Mouse (Mus musculus) forebrain, postnatal 0 days (tissue): ENCODE measurements around the gene Cel. TPM values are rescaled to one million over a fixed set of nuclear protein-coding genes. Genes with fewer than 3 reads are reported as not detected.
A peak's percentile ranks its signal among the peaks of the same experiment; 100 is the strongest.

Experiments
- ATAC-seq: fragments of 200-750 bp; cut with Nextera tagmentation; 2 replicates; pipeline ENCODE4 v1.8.0; 2017; ENCODE audit warnings: mild to moderate bottlenecking, moderate library complexity
- DNase-seq: peaks from one replicate; pipeline ENCODE4 v3.0.0-alpha.2; 2015
- H3K27ac ChIP-seq: fragments of 300-500 bp; sonication (generic); 2 replicates; pipeline ENCODE4 v1.5.1; 2014; ENCODE audit warnings: low read depth, mild to moderate bottlenecking, antibody characterized with exemption, low read length, moderate library complexity, mixed read lengths
- H3K27me3 ChIP-seq: fragments of 300-500 bp; sonication (generic); 2 replicates; pipeline ENCODE4 v1.6.1; 2014; ENCODE audit warnings: mild to moderate bottlenecking, low read length, mixed read lengths; ENCODE audit not compliant: insufficient read depth
- H3K36me3 ChIP-seq: fragments of 300-500 bp; sonication (generic); 2 replicates; pipeline ENCODE4 v1.6.1; 2014; ENCODE audit warnings: mild to moderate bottlenecking, moderate library complexity; ENCODE audit not compliant: insufficient read depth
- H3K4me1 ChIP-seq: fragments of 300-500 bp; sonication (generic); 2 replicates; pipeline ENCODE4 v1.6.1; 2014; ENCODE audit warnings: antibody characterized with exemption; ENCODE audit not compliant: insufficient read depth
- H3K4me2 ChIP-seq: fragments of 300-500 bp; sonication (generic); 2 replicates; pipeline ENCODE4 v1.6.1; 2014; ENCODE audit warnings: low read depth, mild to moderate bottlenecking, moderate library complexity
- H3K4me3 ChIP-seq: fragments of 300-500 bp; sonication (generic); 2 replicates; pipeline ENCODE4 v1.5.1; 2014; ENCODE audit warnings: low read depth, low read length, mixed read lengths
- H3K9ac ChIP-seq: fragments of 300-500 bp; sonication (generic); 2 replicates; pipeline ENCODE4 v1.6.1; 2014; ENCODE audit warnings: mild to moderate bottlenecking
- H3K9me3 ChIP-seq: fragments of 300-500 bp; sonication (generic); 2 replicates; pipeline ENCODE4 v1.6.1; 2016; ENCODE audit warnings: low read length
- CTCF ChIP-seq: sonication (generic); IDR thresholded peaks from 2 replicates; pipeline ENCODE4 v1.5.1; 2016; ENCODE audit warnings: antibody characterized with exemption, control low read depth, low read depth
- whole genome bisulfite sequencing: fragments of 180-500 bp; shearing (Covaris S2); extraction: QIAGEN DNeasy Blood & Tissue Kit; methylation state at CpG from one replicate; pipeline ENCODE4 v1.1.7; 2014; 5-methylcytosine and 5-hydroxymethylcytosine counted together
- polyA plus RNA-seq: library from polyadenylated mRNA; unstranded; fragments of >200 nt; fragmentation: Nextera tagmentation; extraction: Ambion mirVana; gene quantifications from 2 replicates; pipeline ENCODE4 v1.2.1, GENCODE M21; 2015
- total RNA-seq: library from RNA; depleted of rRNA; stranded (reverse); fragments of >200 nt; gene quantifications from 2 replicates; pipeline ENCODE4 v1.2.3, GENCODE M21; 2014

Gene Cel
- total and polyA plus RNA-seq, 2 experiments from 2014 or later = not detected

DNA sequence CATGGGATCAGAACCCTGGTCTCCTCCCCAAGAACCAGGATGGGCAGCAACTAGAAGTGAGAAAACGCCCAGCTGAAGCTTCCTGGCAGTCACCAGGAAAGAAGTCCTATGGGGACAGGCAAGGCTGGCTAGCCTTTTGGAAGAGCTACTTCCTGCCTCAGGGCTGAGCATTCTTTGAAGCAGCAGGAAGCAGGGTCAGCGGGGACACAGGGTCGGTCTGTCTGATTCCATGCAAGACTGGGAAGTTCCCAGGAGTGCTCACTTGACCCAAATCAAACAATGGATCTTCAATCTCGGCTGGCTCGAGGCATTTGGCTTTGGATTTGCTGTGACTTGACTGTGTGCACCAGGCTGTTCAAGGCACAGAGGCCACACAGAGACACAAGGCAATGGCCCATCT, 3.3 kb upstream of the Cel start:
- Histone ChIP-seq H3K27me3 (no peaks in the 10 kb centered on the region), H3K4me2 (no peak overlapping the region), H3K36me3 (peaks cover 60% of the 10 kb centered on the region), H3K4me3 (no peak overlapping the region), H3K9me3 (no peaks in the 10 kb centered on the region), H3K9ac (no peak overlapping the region), H3K4me1 (no peaks in the 10 kb centered on the region), H3K27ac (no peak overlapping the region)
- DNase-seq (no peak), ATAC-seq (no peak)
- WGBS = 74% methylated on average over 5 of the region's 5 CpGs
- no peak for TF ChIP-seq CTCF

- no peak overlapping the region for H3K4me2 ChIP-seq
- whole genome bisulfite sequencing = 85% methylated on average over 4 of the region's 4 CpGs
Observed at GRCm38 (mm10) chr2:28564380-28564779, 1.2 kb upstream of the Cel start.

GRCm38 (mm10) chr2:28563830-28564229, 627 bp upstream of the Cel start:
- Histone ChIP-seq H3K4me1 (no peaks in the 10 kb centered on the region), H3K36me3 (peaks cover 36% of the 10 kb centered on the region), H3K9me3 (no peaks in the 10 kb centered on the region), H3K27me3 (no peaks in the 10 kb centered on the region), H3K27ac (no peak overlapping the region), H3K4me3 (no peak overlapping the region), H3K9ac (no peak overlapping the region), H3K4me2 (no peak overlapping the region)
- ATAC-seq = no peak
- no peak for DNase-seq
- no peak for TF ChIP-seq CTCF

More at GRCm38 (mm10) chr2:28564380-28564779, 1.2 kb upstream of the Cel start:
- Histone ChIP-seq H3K4me1 (no peaks in the 10 kb centered on the region), H3K9ac (no peak overlapping the region), H3K36me3 (peaks cover 42% of the 10 kb centered on the region), H3K9me3 (no peaks in the 10 kb centered on the region), H3K27ac (no peak overlapping the region), H3K27me3 (no peaks in the 10 kb centered on the region), H3K4me3 (no peak overlapping the region)
- TF ChIP-seq CTCF = no peak
- no peak for ATAC-seq
- no peak for DNase-seq

DNA sequence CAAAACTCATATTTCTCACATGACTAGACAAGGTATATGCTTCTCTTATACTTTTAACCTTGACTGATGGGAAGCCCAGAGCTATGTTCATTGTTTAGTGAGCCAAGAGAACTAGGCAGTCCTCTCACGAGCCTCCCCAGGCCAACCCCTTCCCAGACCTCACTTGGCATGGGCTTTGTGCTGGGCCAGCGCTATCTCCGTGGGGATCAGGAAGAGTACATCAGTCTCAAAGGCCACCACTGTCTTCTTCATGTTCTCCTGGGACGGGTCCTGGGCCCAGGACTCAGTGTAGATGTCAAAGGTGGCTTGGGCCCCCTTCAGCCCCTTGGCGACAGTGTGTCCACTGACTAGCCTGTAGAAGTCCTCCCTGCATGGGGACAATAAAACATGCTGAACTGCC, 5.8 kb downstream of the Cel start:
- no peaks in the 10 kb centered on the region for H3K9me3 ChIP-seq
- H3K36me3 ChIP-seq = peaks cover 17% of the 10 kb centered on the region
- no peaks in the 10 kb centered on the region for H3K27me3 ChIP-seq
- ATAC-seq (no peak), DNase-seq (no peak)
- H3K4me2 ChIP-seq = no peak overlapping the region
- H3K9ac ChIP-seq = no peak overlapping the region
- no peak overlapping the region for H3K27ac ChIP-seq
- H3K4me1 ChIP-seq = no peaks in the 10 kb centered on the region
- TF ChIP-seq CTCF = no peak
- WGBS = 80% methylated on average over 5 of the region's 5 CpGs
- H3K4me3 ChIP-seq = no peak overlapping the region

- H3K4me1 ChIP-seq = no peaks in the 10 kb centered on the region
Observed at GRCm38 (mm10) chr2:28552301-28552700, 10.9 kb downstream of the Cel start.

DNA sequence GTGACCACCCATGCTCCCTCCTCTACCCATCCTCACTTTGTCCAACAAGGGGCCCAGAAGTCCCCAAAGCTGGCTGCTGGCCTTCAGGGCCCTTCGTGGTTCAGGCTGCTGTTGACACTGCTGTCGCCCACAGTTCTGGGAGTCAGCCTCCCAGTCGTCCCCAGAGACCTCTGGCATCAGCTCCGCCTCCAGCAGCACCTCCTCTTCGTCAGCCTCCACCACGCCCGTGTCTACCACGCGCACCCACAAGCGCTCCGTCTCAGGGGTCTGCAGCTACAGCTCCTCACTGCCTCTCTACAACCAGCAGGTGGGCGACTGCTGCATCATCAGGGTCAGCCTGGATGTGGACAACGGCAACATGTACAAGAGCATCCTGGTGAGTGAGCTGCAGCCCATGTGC, 14.0 kb downstream of the Cel start:
- 92% methylated on average over 13 of the region's 13 CpGs for WGBS
- ATAC-seq = no peak
- Histone ChIP-seq H3K4me3 (no peak overlapping the region), H3K27ac (no peak overlapping the region), H3K9ac (no peak overlapping the region), H3K36me3 (peaks cover 95% of the 10 kb centered on the region), H3K9me3 (no peaks in the 10 kb centered on the region), H3K27me3 (no peaks in the 10 kb centered on the region), H3K4me2 (no peak overlapping the region), H3K4me1 (no peaks in the 10 kb centered on the region)
- TF ChIP-seq CTCF = no peak
- DNase-seq = no peak

More at GRCm38 (mm10) chr2:28552301-28552700, 10.9 kb downstream of the Cel start:
- Histone ChIP-seq H3K27me3 (no peaks in the 10 kb centered on the region), H3K27ac (no peak overlapping the region), H3K4me3 (no peak overlapping the region), H3K9ac (no peak overlapping the region), H3K9me3 (no peaks in the 10 kb centered on the region), H3K4me2 (no peak overlapping the region), H3K36me3 (peaks cover 66% of the 10 kb centered on the region)
- TF ChIP-seq CTCF = no peak
- WGBS = 97% methylated on average over 5 of the region's 5 CpGs
- DNase-seq (no peak), ATAC-seq (no peak)

- Histone ChIP-seq H3K4me2 (no peak overlapping the region), H3K4me1 (no peaks in the 10 kb centered on the region), H3K27me3 (no peaks in the 10 kb centered on the region), H3K36me3 (peaks cover 96% of the 10 kb centered on the region), H3K27ac (no peak overlapping the region), H3K4me3 (no peak overlapping the region), H3K9me3 (no peaks in the 10 kb centered on the region), H3K9ac (no peak overlapping the region)
- ATAC-seq = peak; percentile 67; the same call in 1 of the 2 replicates
- peak; percentile 83 for DNase-seq
- TF ChIP-seq CTCF = peak; percentile 98
- WGBS = 53% methylated on average over 11 of the region's 11 CpGs
Observed at GRCm38 (mm10) chr2:28547237-28548172, 15.7 kb downstream of the Cel start.
